Mouse (Mus musculus): ENCODE measurements at regions not wholly inside any gene's neighbourhood (a gene's known extent, or its start where the extent isn't known, plus 50 kb on each side); places are given as distances from the start of the nearest gene placed in this dataset.

DNA sequence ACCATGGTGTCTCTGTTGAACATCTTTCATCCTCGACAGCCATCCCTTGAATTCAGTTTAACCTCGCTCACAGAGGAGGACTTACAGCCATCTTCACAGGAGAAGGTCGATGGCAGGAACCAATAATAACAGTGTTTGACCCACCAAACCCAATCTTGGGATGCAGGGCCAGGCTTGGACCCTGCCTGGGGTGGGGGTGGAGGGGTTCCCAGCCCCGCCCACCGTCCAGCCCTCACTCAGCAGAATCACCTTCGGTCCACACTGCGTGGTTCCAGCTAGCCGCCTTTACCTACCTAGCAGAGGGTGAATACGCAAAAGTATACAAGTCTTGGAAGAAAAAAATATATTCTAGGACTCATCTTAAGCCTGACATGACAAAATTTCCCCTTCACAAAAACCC is 400.5 kb upstream of the Atp11b start:
- TF ChIP-seq GATA1 (IDR thresholded peaks at IDR 0.05; ENCODE audit: borderline replicate concordance, low read length) (no peak), CTCF (IDR thresholded peaks at IDR 0.05; ENCODE audit: low read depth, low read length) (no peak), POLR2AphosphoS5 (IDR thresholded peaks at IDR 0.05; ENCODE audit: insufficient replicate concordance, low read depth, low read length) (no peak), GATA2 (IDR thresholded peaks at IDR 0.05; ENCODE audit: borderline replicate concordance, low read depth, low read length) (no peak)
- H3K27me3 ChIP-seq (ENCODE audit: insufficient read depth, low read length), result no peaks in the 10 kb centered on the region
- H3K4me3 ChIP-seq (ENCODE audit: low read depth, low read length), result no peak overlapping the region
- no peak for DNase-seq (ENCODE audit: low spot score)
- no peaks in the 10 kb centered on the region for H3K4me1 ChIP-seq (ENCODE audit: insufficient read depth, low read depth, low read length)
- no peak for ATAC-seq (ENCODE audit: extremely low read depth, insufficient number of reproducible peaks, low FRiP score, poor library complexity, severe bottlenecking)
- H3K9me3 ChIP-seq (replicated peaks), result peaks cover 22% of the 10 kb centered on the region
- no peaks in the 10 kb centered on the region for H3K36me3 ChIP-seq (replicated peaks)

DNA sequence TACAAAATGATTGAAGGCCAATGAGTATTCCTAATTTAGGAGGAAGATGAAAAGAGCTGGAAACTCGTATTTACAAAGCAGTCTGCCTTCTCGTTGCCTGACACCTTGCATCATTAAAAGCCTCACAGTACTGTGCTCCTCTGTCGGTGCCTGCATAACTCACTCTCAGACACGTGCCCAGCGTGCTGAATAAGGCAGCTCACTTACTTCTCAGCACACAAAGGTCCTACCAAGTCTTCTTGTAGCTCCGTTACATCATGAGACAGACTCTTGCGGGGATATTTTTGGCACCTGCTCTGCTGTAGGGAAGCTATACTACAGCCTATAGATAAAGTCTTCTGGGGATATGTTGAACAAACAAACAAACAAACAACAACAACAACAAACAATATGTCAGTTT is 400.0 kb upstream of the Atp11b start:
- H3K9me3 ChIP-seq (replicated peaks), result peaks cover 23% of the 10 kb centered on the region
- H3K27me3 ChIP-seq (ENCODE audit: insufficient read depth, low read length), result no peaks in the 10 kb centered on the region
- H3K36me3 ChIP-seq (replicated peaks), result no peaks in the 10 kb centered on the region
- no peak overlapping the region for H3K4me3 ChIP-seq (ENCODE audit: low read depth, low read length)
- no peaks in the 10 kb centered on the region for H3K4me1 ChIP-seq (ENCODE audit: insufficient read depth, low read depth, low read length)
- DNase-seq (ENCODE audit: low spot score) (no peak), ATAC-seq (ENCODE audit: extremely low read depth, insufficient number of reproducible peaks, low FRiP score, poor library complexity, severe bottlenecking) (no peak)
- TF ChIP-seq GATA1 (IDR thresholded peaks at IDR 0.05; ENCODE audit: borderline replicate concordance, low read length) (no peak), TAL1 (conservative IDR thresholded peaks at IDR 0.05; ENCODE audit: low read depth, low read length) (no peak), GATA2 (IDR thresholded peaks at IDR 0.05; ENCODE audit: borderline replicate concordance, low read depth, low read length) (no peak), CTCF (IDR thresholded peaks at IDR 0.05; ENCODE audit: low read depth, low read length) (no peak), POLR2AphosphoS5 (IDR thresholded peaks at IDR 0.05; ENCODE audit: insufficient replicate concordance, low read depth, low read length) (no peak)

GRCm38 (mm10) chr3:35354356-35354755 is 399.6 kb upstream of the Atp11b start:
- TF ChIP-seq CTCF (IDR thresholded peaks at IDR 0.05; ENCODE audit: low read depth, low read length) (no peak), GATA2 (IDR thresholded peaks at IDR 0.05; ENCODE audit: borderline replicate concordance, low read depth, low read length) (no peak), POLR2AphosphoS5 (IDR thresholded peaks at IDR 0.05; ENCODE audit: insufficient replicate concordance, low read depth, low read length) (no peak), GATA1 (IDR thresholded peaks at IDR 0.05; ENCODE audit: borderline replicate concordance, low read length) (no peak), TAL1 (conservative IDR thresholded peaks at IDR 0.05; ENCODE audit: low read depth, low read length) (no peak)
- Histone ChIP-seq H3K9me3 (replicated peaks) (peaks cover 20% of the 10 kb centered on the region), H3K4me3 (ENCODE audit: low read depth, low read length) (no peak overlapping the region), H3K27me3 (ENCODE audit: insufficient read depth, low read length) (no peaks in the 10 kb centered on the region), H3K36me3 (replicated peaks) (no peaks in the 10 kb centered on the region), H3K4me1 (ENCODE audit: insufficient read depth, low read depth, low read length) (no peaks in the 10 kb centered on the region)
- no peak for DNase-seq (ENCODE audit: low spot score)
- ATAC-seq (ENCODE audit: extremely low read depth, insufficient number of reproducible peaks, low FRiP score, poor library complexity, severe bottlenecking), result no peak

DNA sequence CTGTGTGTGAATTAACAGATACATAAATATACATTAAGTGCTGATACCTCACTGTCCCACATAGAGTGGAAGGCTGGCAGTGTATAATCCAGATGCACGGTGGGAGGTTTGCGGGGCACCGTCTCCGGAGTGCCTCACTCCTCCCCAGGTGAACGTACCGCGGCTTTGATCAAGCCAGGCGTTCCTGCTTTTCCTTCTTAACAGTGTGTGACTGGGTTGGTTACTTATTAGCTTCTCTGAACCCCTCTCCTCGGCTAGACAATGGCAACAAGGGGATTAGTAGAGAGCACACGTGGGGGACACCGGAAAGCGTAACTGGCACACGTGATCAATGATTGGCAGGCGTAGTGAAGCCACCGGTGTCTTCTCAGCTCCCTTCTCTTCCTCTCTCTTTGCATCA is 396.8 kb upstream of the Atp11b start:
- no peaks in the 10 kb centered on the region for H3K4me1 ChIP-seq (ENCODE audit: insufficient read depth, low read depth, low read length)
- ATAC-seq (ENCODE audit: extremely low read depth, insufficient number of reproducible peaks, low FRiP score, poor library complexity, severe bottlenecking) (no peak), DNase-seq (ENCODE audit: low spot score) (no peak)
- TF ChIP-seq TAL1 (conservative IDR thresholded peaks at IDR 0.05; ENCODE audit: low read depth, low read length), result no peak
- H3K27me3 ChIP-seq (ENCODE audit: insufficient read depth, low read length), result no peaks in the 10 kb centered on the region
- no peak overlapping the region for H3K4me3 ChIP-seq (ENCODE audit: low read depth, low read length)
- H3K9me3 ChIP-seq (replicated peaks), result peaks cover 22% of the 10 kb centered on the region
- no peaks in the 10 kb centered on the region for H3K36me3 ChIP-seq (replicated peaks)

DNA sequence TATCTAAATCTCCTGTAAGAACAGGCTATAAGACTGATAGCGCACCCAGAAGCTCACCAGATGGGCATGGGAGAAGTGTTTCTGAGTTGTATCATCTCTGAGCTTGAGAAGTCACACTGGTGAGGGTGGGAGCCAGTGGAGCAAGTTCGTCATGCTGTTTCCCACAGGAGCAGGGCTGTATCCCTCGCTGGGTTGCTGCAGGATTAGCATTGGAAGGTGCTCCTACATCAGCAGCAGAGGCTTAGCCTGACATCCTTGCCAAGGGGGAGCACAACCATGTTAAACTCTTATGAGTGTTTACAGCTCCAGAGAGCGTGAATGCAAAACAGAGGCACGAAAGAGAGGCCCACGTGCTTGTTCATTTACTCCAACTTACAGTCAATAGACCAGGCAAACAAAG is 395.4 kb upstream of the Atp11b start:
- TF ChIP-seq CTCF (IDR thresholded peaks at IDR 0.05; ENCODE audit: low read depth, low read length) (no peak), TAL1 (conservative IDR thresholded peaks at IDR 0.05; ENCODE audit: low read depth, low read length) (no peak), GATA2 (IDR thresholded peaks at IDR 0.05; ENCODE audit: borderline replicate concordance, low read depth, low read length) (no peak), POLR2AphosphoS5 (IDR thresholded peaks at IDR 0.05; ENCODE audit: insufficient replicate concordance, low read depth, low read length) (no peak), GATA1 (IDR thresholded peaks at IDR 0.05; ENCODE audit: borderline replicate concordance, low read length) (no peak)
- H3K9me3 ChIP-seq (replicated peaks), result peaks cover 17% of the 10 kb centered on the region
- H3K4me3 ChIP-seq (ENCODE audit: low read depth, low read length), result no peak overlapping the region
- DNase-seq (ENCODE audit: low spot score), result no peak
- no peaks in the 10 kb centered on the region for H3K36me3 ChIP-seq (replicated peaks)
- no peak for ATAC-seq (ENCODE audit: extremely low read depth, insufficient number of reproducible peaks, low FRiP score, poor library complexity, severe bottlenecking)
- no peaks in the 10 kb centered on the region for H3K4me1 ChIP-seq (ENCODE audit: insufficient read depth, low read depth, low read length)
- no peaks in the 10 kb centered on the region for H3K27me3 ChIP-seq (ENCODE audit: insufficient read depth, low read length)

GRCm38 (mm10) chr3:35359288-35359687 is 394.6 kb upstream of the Atp11b start:
- Histone ChIP-seq H3K9me3 (replicated peaks) (peaks cover 14% of the 10 kb centered on the region; the same call in 1 of the 2 replicates), H3K27me3 (ENCODE audit: insufficient read depth, low read length) (no peaks in the 10 kb centered on the region), H3K4me1 (ENCODE audit: insufficient read depth, low read depth, low read length) (no peaks in the 10 kb centered on the region), H3K36me3 (replicated peaks) (no peaks in the 10 kb centered on the region), H3K4me3 (ENCODE audit: low read depth, low read length) (no peak overlapping the region)
- ATAC-seq (ENCODE audit: extremely low read depth, insufficient number of reproducible peaks, low FRiP score, poor library complexity, severe bottlenecking), result no peak
- no peak for TF ChIP-seq GATA1 (IDR thresholded peaks at IDR 0.05; ENCODE audit: borderline replicate concordance, low read length)
- no peak for TF ChIP-seq TAL1 (conservative IDR thresholded peaks at IDR 0.05; ENCODE audit: low read depth, low read length)
- no peak for DNase-seq (ENCODE audit: low spot score)

DNA sequence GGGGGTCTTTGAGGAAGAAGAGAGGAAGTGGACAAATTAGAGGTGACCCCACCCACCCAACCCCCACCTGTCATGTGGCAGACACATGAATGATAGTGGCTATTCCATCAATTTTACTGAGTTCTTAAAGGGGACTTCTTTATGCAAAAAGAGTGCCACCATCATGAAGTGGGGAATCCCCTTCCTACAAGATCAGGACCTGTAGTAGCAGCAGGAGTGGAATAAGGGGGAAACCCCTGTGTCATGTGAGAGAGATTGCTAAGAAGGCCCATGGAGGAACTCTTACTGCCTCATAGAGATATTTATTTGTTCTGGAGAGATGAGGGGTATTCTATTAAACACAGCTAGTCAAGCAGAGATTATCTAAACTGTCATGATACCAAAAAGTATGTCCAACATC is 393.4 kb upstream of the Atp11b start:
- H3K36me3 ChIP-seq (replicated peaks), result no peaks in the 10 kb centered on the region
- H3K4me3 ChIP-seq (ENCODE audit: low read depth, low read length), result no peak overlapping the region
- ATAC-seq (ENCODE audit: extremely low read depth, insufficient number of reproducible peaks, low FRiP score, poor library complexity, severe bottlenecking) (no peak), DNase-seq (ENCODE audit: low spot score) (no peak)
- TF ChIP-seq GATA2 (IDR thresholded peaks at IDR 0.05; ENCODE audit: borderline replicate concordance, low read depth, low read length) (no peak), GATA1 (IDR thresholded peaks at IDR 0.05; ENCODE audit: borderline replicate concordance, low read length) (no peak), POLR2AphosphoS5 (IDR thresholded peaks at IDR 0.05; ENCODE audit: insufficient replicate concordance, low read depth, low read length) (no peak), CTCF (IDR thresholded peaks at IDR 0.05; ENCODE audit: low read depth, low read length) (no peak), TAL1 (conservative IDR thresholded peaks at IDR 0.05; ENCODE audit: low read depth, low read length) (no peak)
- H3K9me3 ChIP-seq (replicated peaks), result peaks cover 17% of the 10 kb centered on the region; the same call in 1 of the 2 replicates
- no peaks in the 10 kb centered on the region for H3K4me1 ChIP-seq (ENCODE audit: insufficient read depth, low read depth, low read length)
- no peaks in the 10 kb centered on the region for H3K27me3 ChIP-seq (ENCODE audit: insufficient read depth, low read length)

Measured in G1E (cell line).